Mouse (Mus musculus) stomach, postnatal 0 days (tissue): ENCODE results near the gene Lsamp. TPM values are rescaled to one million over a fixed set of nuclear protein-coding genes. Genes with fewer than 3 reads are reported as not detected.

Source experiments
- ATAC-seq: fragments of 200-750 bp; cut with Nextera tagmentation; 2 replicates; pipeline ENCODE4 v1.8.0; 2017; ENCODE audit not compliant: low FRiP score, low TSS enrichment
- DNase-seq: peaks from one replicate; pipeline ENCODE4 v3.0.0-alpha.2; 2016; ENCODE audit warnings: low spot score
- H3K27ac ChIP-seq: fragments of 300-500 bp; sonication (generic); replicated peaks from 2 replicates; pipeline ENCODE4 v1.5.1; 2014; ENCODE audit warnings: mild to moderate bottlenecking, control low read depth
- H3K27me3 ChIP-seq: fragments of 300-500 bp; sonication (generic); 2 replicates; pipeline ENCODE4 v1.6.1; 2014; ENCODE audit warnings: low read length; ENCODE audit not compliant: control insufficient read depth, insufficient read depth
- H3K36me3 ChIP-seq: fragments of 300-500 bp; sonication (generic); 2 replicates; pipeline ENCODE4 v1.6.1; 2014; ENCODE audit warnings: low read length, mixed read lengths; ENCODE audit not compliant: control insufficient read depth, insufficient read depth
- H3K4me1 ChIP-seq: fragments of 300-500 bp; sonication (generic); replicated peaks from 2 replicates; pipeline ENCODE4 v1.6.1; 2014; ENCODE audit warnings: antibody characterized with exemption; ENCODE audit not compliant: control insufficient read depth, insufficient read depth
- H3K4me2 ChIP-seq: fragments of 300-500 bp; sonication (generic); replicated peaks from 2 replicates; pipeline ENCODE4 v1.6.1; 2014; ENCODE audit warnings: low read depth, mild to moderate bottlenecking, control low read depth, moderate library complexity
- H3K4me3 ChIP-seq: fragments of 300-500 bp; sonication (generic); 2 replicates; pipeline ENCODE4 v1.5.1; 2014; ENCODE audit warnings: low read depth, low read length, control low read depth
- H3K9ac ChIP-seq: fragments of 300-500 bp; sonication (generic); 2 replicates; pipeline ENCODE4 v1.6.1; 2014; ENCODE audit warnings: mild to moderate bottlenecking, low read length, control low read depth, mixed read lengths
- H3K9me3 ChIP-seq: fragments of 300-500 bp; sonication (generic); 2 replicates; pipeline ENCODE4 v1.6.1; 2016; ENCODE audit warnings: low read length; ENCODE audit not compliant: control insufficient read depth
- CTCF ChIP-seq: IDR thresholded peaks from 2 replicates; pipeline ENCODE4 v1.5.1; 2016; ENCODE audit warnings: antibody characterized with exemption, low read depth, mild to moderate bottlenecking, moderate library complexity
- EP300 ChIP-seq: optimal IDR thresholded peaks from 2 replicates; pipeline ENCODE3; 2016; ENCODE audit warnings: antibody characterized with exemption
- WGBS: fragments of 180-500 bp; shearing (Covaris S2); extraction: QIAGEN DNeasy Blood & Tissue Kit; methylation state at CpG from one replicate; pipeline ENCODE4 v1.1.7; 2014; 5-methylcytosine and 5-hydroxymethylcytosine counted together
- polyA plus RNA-seq: library from polyadenylated mRNA; unstranded; fragments of >200 nt; fragmentation: Nextera tagmentation; extraction: Ambion mirVana; gene quantifications from 2 replicates; pipeline ENCODE4 v1.2.1, GENCODE M21; 2015

Lsamp gene
- polyA plus RNA-seq, 1 experiment from 2014 or later: 2.8 TPM

GRCm38 (mm10) chr16:41242841-41243240 is 1258.7 kb downstream of the Lsamp start:
- Histone ChIP-seq H3K27ac (no peak overlapping the region), H3K9me3 (no peaks in the 10 kb centered on the region), H3K4me2 (no peak overlapping the region), H3K36me3 (no peaks in the 10 kb centered on the region), H3K9ac (no peak overlapping the region), H3K4me1 (no peaks in the 10 kb centered on the region), H3K4me3 (no peak overlapping the region), H3K27me3 (no peaks in the 10 kb centered on the region)
- DNase-seq (no peak), ATAC-seq (no peak)
- WGBS: 41% methylated on average over 4 of the region's 4 CpGs
- no peak for TF ChIP-seq CTCF
- no peak for TF ChIP-seq EP300

- H3K4me1 ChIP-seq: no peaks in the 10 kb centered on the region
- H3K36me3 ChIP-seq: no peaks in the 10 kb centered on the region
- WGBS: 7% methylated on average over 2 of the region's 2 CpGs
- TF ChIP-seq EP300: no peak
- peak; percentile 82 for TF ChIP-seq CTCF
- ATAC-seq (no peak), DNase-seq (peak; percentile 29)
- no peak overlapping the region for H3K4me3 ChIP-seq
- H3K9ac ChIP-seq: no peak overlapping the region
- no peaks in the 10 kb centered on the region for H3K9me3 ChIP-seq
- no peak overlapping the region for H3K4me2 ChIP-seq
- no peak overlapping the region for H3K27ac ChIP-seq
- H3K27me3 ChIP-seq: no peaks in the 10 kb centered on the region
Observed at GRCm38 (mm10) chr16:41244711-41245110, 1260.5 kb downstream of the Lsamp start.

- no peak overlapping the region for H3K9ac ChIP-seq
- DNase-seq: peak; percentile 46
- no peak for ATAC-seq
- H3K9me3 ChIP-seq: no peaks in the 10 kb centered on the region
- no peak overlapping the region for H3K4me3 ChIP-seq
- no peaks in the 10 kb centered on the region for H3K36me3 ChIP-seq
- H3K27me3 ChIP-seq: no peaks in the 10 kb centered on the region
- H3K4me2 ChIP-seq: no peak overlapping the region
- no peak overlapping the region for H3K27ac ChIP-seq
- TF ChIP-seq CTCF (peak; percentile 93), EP300 (no peak)
- 54% methylated on average over 12 of the region's 12 CpGs for WGBS
- no peaks in the 10 kb centered on the region for H3K4me1 ChIP-seq
Observed at GRCm38 (mm10) chr16:41258145-41259035, 1274.2 kb downstream of the Lsamp start.

- Histone ChIP-seq H3K9ac (no peak overlapping the region), H3K27me3 (no peaks in the 10 kb centered on the region), H3K9me3 (no peaks in the 10 kb centered on the region), H3K36me3 (no peaks in the 10 kb centered on the region), H3K27ac (no peak overlapping the region), H3K4me1 (no peaks in the 10 kb centered on the region), H3K4me2 (no peak overlapping the region), H3K4me3 (no peak overlapping the region)
- 94% methylated on average over 2 of the region's 2 CpGs for WGBS
- TF ChIP-seq CTCF (no peak), EP300 (no peak)
- ATAC-seq (no peak), DNase-seq (no peak)
Observed at GRCm38 (mm10) chr16:41275999-41276671, 1292.0 kb downstream of the Lsamp start.

GRCm38 (mm10) chr16:41317992-41318391 is 1333.8 kb downstream of the Lsamp start:
- 45% methylated on average over 3 of the region's 3 CpGs for WGBS
- Histone ChIP-seq H3K9ac (no peak overlapping the region), H3K36me3 (no peaks in the 10 kb centered on the region), H3K27ac (no peak overlapping the region), H3K4me3 (no peak overlapping the region), H3K4me2 (no peak overlapping the region), H3K9me3 (no peaks in the 10 kb centered on the region), H3K27me3 (no peaks in the 10 kb centered on the region), H3K4me1 (no peaks in the 10 kb centered on the region)
- ATAC-seq (no peak), DNase-seq (no peak)
- no peak for TF ChIP-seq CTCF
- no peak for TF ChIP-seq EP300

GRCm38 (mm10) chr16:41343431-41343830 is 1359.3 kb downstream of the Lsamp start:
- H3K4me1 ChIP-seq: no peaks in the 10 kb centered on the region
- H3K27ac ChIP-seq: no peak overlapping the region
- no peak for DNase-seq
- WGBS: 77% methylated on average over 1 of the region's 1 CpGs
- no peak for TF ChIP-seq CTCF
- TF ChIP-seq EP300: no peak
- H3K36me3 ChIP-seq: no peaks in the 10 kb centered on the region
- H3K27me3 ChIP-seq: no peaks in the 10 kb centered on the region
- H3K9ac ChIP-seq: no peak overlapping the region
- H3K4me2 ChIP-seq: no peak overlapping the region
- H3K9me3 ChIP-seq: no peaks in the 10 kb centered on the region
- ATAC-seq: no peak
- H3K4me3 ChIP-seq: no peak overlapping the region
